Mouse (Mus musculus): Measurements from ENCODE around the gene Fgd1.

Gene Fgd1

DNA sequence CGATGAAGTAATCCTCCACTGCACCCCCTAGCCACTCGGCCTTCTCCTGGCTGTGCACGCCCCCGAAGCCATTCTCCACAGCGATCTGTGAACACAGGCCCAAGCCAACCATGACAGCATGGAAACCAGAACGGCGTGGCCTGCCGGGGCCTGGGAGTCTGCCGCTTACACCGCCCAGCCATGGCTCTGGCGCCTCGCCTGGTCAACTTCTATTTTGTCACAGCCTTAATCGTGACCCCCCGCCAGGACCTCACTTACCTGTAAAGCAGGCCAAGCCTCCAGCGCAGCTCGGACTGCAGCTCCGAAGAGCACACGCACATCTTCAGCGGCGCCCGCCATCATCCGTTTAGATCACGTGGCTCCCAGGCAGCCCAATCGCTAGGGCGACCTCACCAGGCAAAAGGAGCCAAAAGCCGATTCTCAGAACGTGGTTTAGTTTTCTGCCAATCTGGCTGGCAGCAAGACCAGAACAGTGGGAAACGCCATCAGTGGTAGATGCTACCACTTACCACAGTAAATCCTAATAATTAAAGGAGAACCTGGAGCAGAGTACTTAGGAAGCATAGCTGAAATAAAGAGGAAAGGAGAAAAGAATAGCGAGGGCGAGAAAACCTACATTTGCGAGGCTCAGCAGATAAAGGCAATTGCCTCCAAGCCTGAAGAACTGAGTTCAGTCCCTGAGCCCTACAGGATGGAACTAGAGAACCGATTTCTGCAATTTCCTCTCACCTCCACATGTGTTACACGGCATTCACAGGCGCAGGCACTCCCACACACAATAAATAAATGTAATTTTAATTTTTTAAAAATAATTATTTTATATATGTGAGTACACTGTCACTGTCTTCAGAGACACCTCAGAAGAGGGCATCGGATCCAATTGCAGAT is 50.5 kb downstream of the Fgd1 start, which contains the start of gene Tsr2:
Gene Tsr2, minus strand, starts transcription at position 373 of the 888 bp plus-strand sequence.
- DNase-seq: peak; percentile 80 to 83

DNA sequence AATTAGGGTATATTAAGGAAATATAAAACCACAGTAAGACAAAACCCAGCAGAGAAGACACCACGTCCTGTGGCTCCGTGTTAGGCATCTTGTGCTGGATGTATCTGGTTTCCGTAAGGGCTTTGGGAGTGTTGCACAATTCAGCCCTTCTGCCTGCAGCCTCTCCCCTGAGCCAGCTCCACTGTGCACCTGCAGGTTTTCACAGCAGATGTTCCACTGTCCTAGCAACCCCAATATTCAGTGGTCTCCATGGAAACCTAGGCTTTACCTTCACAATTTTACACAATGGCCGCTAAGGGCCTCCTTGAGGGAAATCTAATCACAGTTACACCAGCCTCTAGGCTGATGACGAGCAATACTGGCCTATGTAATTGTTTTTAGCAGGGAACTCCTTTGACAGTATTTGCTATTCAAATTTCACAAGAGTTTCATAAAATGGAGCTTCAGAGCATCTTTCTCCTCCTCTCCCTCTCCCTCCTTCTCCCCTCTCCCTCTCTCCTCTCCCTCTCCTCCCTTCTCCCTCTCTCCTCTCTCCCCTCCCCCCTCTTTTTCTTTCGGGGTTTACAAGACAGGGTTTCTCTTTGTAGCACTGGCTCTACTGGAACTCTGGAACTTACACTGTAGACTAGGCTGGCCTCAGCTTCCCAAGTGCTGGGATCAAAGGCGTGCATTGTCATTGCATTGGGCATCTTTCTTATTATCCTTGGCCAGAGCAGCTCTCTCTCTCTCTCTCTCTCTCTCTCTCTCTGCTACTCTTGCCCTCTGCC is 61.5 kb downstream of the Fgd1 start:
- DNase-seq: no peak

- DNase-seq: peak; percentile 32 to 58
Observed at GRCm38 (mm10) chrX:151116795-151117194, 70.8 kb downstream of the Fgd1 start.

DNA sequence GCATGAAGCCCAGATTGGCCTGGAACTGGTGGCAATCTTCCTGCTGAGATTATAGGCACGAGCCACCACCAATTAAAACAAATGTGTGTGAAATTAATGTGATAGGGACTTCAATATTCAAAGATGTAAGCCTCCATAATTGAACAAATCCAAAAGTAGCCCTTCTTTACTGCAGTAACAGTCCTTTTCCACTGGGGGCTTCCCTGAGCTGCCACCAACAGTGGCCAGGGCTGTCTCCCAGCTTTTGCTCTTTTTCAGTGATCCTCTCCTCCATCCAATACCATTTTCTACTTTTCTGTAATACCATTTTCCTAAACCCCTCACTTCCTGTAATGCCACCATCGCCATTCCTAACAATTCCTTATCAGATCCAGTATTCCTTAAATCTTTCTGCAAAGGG is 71.5 kb downstream of the Fgd1 start:
- peak; percentile 8 to 35 for DNase-seq

GRCm38 (mm10) chrX:151123933-151124332 is 78.0 kb downstream of the Fgd1 start:
- DNase-seq: no peak

GRCm38 (mm10) chrX:151130493-151130892 is 84.5 kb downstream of the Fgd1 start:
- no peak for DNase-seq

DNA sequence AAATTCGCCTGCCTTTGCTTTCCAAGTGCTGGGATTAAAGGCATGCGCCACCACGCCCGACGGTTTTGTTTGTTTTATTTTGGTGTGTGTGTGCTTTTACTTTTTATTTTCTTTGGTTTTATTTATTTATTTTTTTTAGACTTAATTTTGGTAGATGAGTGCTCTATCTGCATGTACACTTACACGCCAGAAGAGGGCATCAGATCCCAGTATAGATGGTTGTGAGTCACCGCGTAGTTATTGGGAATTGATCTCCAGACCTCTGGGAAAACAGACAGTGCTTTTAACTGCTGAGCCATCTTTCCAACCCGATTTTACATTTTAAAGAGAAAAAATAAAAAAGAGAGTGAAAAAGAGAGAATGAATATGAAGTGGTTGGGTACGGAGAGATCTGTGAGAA is 86.8 kb downstream of the Fgd1 start:
- DNase-seq: peak; percentile 6

Measured in cerebellum, postnatal 25 days (tissue).